Mouse (Mus musculus) thymus, adult 2 months (tissue): ENCODE measurements around the gene Urgcp.

ENCODE experiments used
- CTCF ChIP-seq: fragments of 200-500 bp; IDR thresholded peaks from 2 replicates; pipeline ENCODE4 v1.5.1; 2012; ENCODE audit warnings: mild to moderate bottlenecking, control low read depth, low read length, moderate library complexity, borderline replicate concordance; ENCODE audit not compliant: control insufficient read depth, poor library complexity, insufficient read depth; ENCODE audit errors: extremely low read depth
- POLR2A ChIP-seq: fragments of 200-500 bp; IDR thresholded peaks from 2 replicates; pipeline ENCODE4 v1.6.1; 2012; ENCODE audit warnings: mild to moderate bottlenecking, low read length, control low read depth, moderate library complexity; ENCODE audit not compliant: control insufficient read depth, poor library complexity, insufficient read depth; ENCODE audit errors: extremely low read depth

DNA sequence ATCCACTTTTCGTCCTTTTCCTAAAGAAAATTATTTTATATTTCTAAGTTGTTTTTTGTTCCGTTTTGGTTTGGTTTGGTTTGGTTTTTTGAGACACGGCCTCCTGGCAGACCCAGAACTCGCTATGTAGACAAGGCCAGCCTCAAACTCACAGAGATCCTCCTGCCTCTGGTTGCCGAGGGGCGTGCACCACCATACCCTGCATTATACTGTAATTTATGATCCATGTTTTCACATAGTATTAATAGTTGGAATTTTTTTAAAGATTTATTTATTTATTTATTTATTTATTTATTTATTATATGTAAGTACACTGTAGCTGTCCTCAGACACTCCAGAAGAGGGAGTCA, 432 bp upstream of the Urgcp start:
- TF ChIP-seq POLR2A (no peak), CTCF (no peak)
